Mouse (Mus musculus) hindbrain, embryonic 14.5 days (tissue): ENCODE results near the gene Olfr1242. TPM values are rescaled to one million over a fixed set of nuclear protein-coding genes. Genes with fewer than 3 reads are reported as not detected.

Experiments used
- ATAC-seq: fragments of 200-750 bp; cut with Nextera tagmentation; 2 replicates; pipeline ENCODE4 v1.8.0; 2017; ENCODE audit warnings: moderate number of reproducible peaks, mild to moderate bottlenecking, moderate TSS enrichment, moderate library complexity; ENCODE audit not compliant: low FRiP score
- DNase-seq: peaks from one replicate; pipeline ENCODE4 v3.0.0-alpha.2; 2015; ENCODE audit warnings: low spot score
- H3K27ac ChIP-seq: fragments of 300-500 bp; sonication (generic); 2 replicates; pipeline ENCODE4 v1.5.1; 2014; ENCODE audit warnings: mild to moderate bottlenecking, moderate library complexity
- H3K27me3 ChIP-seq: fragments of 300-500 bp; sonication (generic); 2 replicates; pipeline ENCODE4 v1.6.1; 2014; ENCODE audit warnings: mild to moderate bottlenecking, low read length, mixed read lengths; ENCODE audit not compliant: control insufficient read depth, insufficient read depth
- H3K36me3 ChIP-seq: fragments of 300-500 bp; sonication (generic); replicated peaks from 2 replicates; pipeline ENCODE4 v1.6.1; 2014; ENCODE audit not compliant: control insufficient read depth, insufficient read depth
- H3K4me1 ChIP-seq: fragments of 300-500 bp; sonication (generic); replicated peaks from 2 replicates; pipeline ENCODE4 v1.6.1; 2014; ENCODE audit warnings: antibody characterized with exemption, low read length, mixed read lengths; ENCODE audit not compliant: control insufficient read depth, insufficient read depth
- H3K4me2 ChIP-seq: fragments of 300-500 bp; sonication (generic); replicated peaks from 2 replicates; pipeline ENCODE4 v1.6.1; 2014; ENCODE audit warnings: mild to moderate bottlenecking, moderate library complexity
- H3K4me3 ChIP-seq: fragments of 300-500 bp; sonication (generic); replicated peaks from 2 replicates; pipeline ENCODE4 v1.5.1; 2014; ENCODE audit warnings: mild to moderate bottlenecking, low read length
- H3K9ac ChIP-seq: fragments of 300-500 bp; sonication (generic); 2 replicates; pipeline ENCODE4 v1.6.1; 2014
- H3K9me3 ChIP-seq: fragments of 300-500 bp; sonication (generic); 2 replicates; pipeline ENCODE4 v1.6.1; 2016; ENCODE audit warnings: low read length; ENCODE audit not compliant: control insufficient read depth
- WGBS: fragments of 180-500 bp; shearing (Covaris S2); extraction: QIAGEN DNeasy Blood & Tissue Kit; methylation state at CpG from one replicate; pipeline ENCODE4 v1.1.7; 2014; 5-methylcytosine and 5-hydroxymethylcytosine counted together
- polyA plus RNA-seq: library from polyadenylated mRNA; unstranded; fragments of >200 nt; fragmentation: Nextera tagmentation; extraction: Ambion mirVana; gene quantifications from 2 replicates; pipeline ENCODE4 v1.2.1, GENCODE M21; 2014

The Olfr1242 gene
- polyA plus RNA-seq = not detected in 2 replicates

DNA sequence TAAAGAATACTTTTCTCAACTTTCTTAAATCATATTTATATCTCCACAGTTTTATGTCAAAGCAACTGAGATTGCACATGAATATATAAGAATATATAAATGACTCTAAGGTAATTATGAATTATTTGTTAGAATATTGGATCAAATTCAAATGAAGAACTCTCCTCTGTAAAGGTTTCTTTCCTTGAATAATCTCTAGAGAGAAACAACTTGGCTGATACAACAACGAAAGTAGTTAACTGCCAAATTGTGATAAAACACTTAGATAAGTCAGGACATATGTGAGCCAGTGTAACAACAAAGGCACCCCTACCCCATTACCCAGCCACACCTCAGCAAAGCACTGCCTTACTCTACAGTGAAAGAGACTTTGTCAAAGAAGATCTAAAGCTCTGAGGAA, at the start of gene Olfr1242:
TSS of gene Olfr1242 (minus strand) at position 101 of the 400 bp plus-strand sequence.
- Histone ChIP-seq H3K4me1 (no peaks in the 10 kb centered on the region), H3K9me3 (no peaks in the 10 kb centered on the region), H3K9ac (no peak within 1 kb of the TSS), H3K27me3 (no peaks in the 10 kb centered on the region), H3K27ac (no peak within 1 kb of the TSS), H3K4me3 (no peak within 1 kb of the TSS), H3K36me3 (no peaks in the 10 kb centered on the region), H3K4me2 (no peak within 1 kb of the TSS)
- ATAC-seq = no peak
- 84% methylated on average over 1 of the region's 1 CpGs for WGBS
- DNase-seq = no peak

DNA sequence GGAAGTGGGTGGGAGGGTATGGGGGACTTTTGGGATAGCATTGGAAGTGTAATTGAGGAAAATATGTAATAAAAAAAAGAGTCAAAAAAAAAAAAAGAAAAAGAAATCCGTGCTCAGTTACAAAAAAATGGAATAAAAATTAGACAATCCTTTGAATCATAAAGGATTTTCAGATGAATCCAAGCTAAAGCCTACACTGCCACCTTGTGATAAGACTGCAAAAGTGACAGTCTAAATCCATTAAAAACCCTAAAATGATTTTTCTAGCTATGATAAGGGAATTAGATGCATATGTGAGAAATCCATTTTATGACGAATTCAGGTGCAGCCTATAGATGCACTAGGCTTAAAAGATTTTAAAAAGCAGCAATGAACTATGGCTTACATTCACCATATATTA, 46.4 kb upstream of the Olfr1242 start:
- Histone ChIP-seq H3K4me1 (no peaks in the 10 kb centered on the region), H3K27ac (no peak overlapping the region), H3K9me3 (no peaks in the 10 kb centered on the region), H3K36me3 (no peaks in the 10 kb centered on the region), H3K4me2 (no peak overlapping the region), H3K27me3 (no peaks in the 10 kb centered on the region), H3K4me3 (no peak overlapping the region), H3K9ac (no peak overlapping the region)
- ATAC-seq (no peak), DNase-seq (peak; percentile 72)
- WGBS = 54% methylated on average over 2 of the region's 2 CpGs

DNA sequence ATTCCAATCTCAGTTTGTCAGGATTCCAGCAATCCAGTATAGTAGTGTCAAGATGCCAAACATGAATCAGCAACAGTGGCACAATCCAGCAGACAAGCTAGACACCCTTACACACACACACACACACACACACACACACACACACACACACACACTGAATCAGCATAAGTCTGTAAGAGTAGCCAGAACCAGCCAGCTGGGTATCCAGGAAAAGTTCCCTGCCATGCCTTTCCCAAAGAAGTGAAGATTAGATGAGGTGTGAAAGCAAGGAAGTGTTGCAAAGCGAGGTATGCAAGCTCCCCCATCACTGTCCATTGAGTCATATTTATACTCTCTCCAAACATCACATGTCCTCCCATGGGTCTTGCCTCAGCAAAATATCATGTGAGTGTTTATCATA, 41.8 kb upstream of the Olfr1242 start:
- Histone ChIP-seq H3K9me3 (no peaks in the 10 kb centered on the region), H3K27me3 (no peaks in the 10 kb centered on the region), H3K4me1 (no peaks in the 10 kb centered on the region), H3K4me2 (no peak overlapping the region), H3K9ac (no peak overlapping the region), H3K4me3 (no peak overlapping the region), H3K27ac (no peak overlapping the region), H3K36me3 (no peaks in the 10 kb centered on the region)
- no peak for ATAC-seq
- WGBS = 78% methylated on average over 1 of the region's 1 CpGs
- no peak for DNase-seq

DNA sequence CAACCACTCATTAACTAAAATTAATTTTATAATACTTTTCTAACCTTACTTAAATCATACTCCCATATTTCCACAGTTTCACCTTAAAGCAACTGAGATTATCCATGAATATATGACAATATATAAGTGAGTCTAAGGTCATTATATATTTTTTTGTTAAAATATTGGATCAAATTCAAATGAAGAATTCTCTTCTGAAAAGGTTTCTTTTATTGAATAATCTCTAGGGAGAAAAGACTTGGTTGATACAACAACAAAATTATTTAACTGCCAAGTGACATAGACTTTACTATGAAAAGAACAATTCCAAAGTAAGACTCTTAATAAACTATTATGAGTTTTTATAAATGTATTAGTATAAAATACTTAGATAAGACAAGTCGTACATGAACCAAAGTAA, 33.3 kb upstream of the Olfr1242 start, which contains the start of gene Olfr1243:
TSS of gene Olfr1243 (minus strand) at position 101 of the 400 bp plus-strand sequence.
- no peak within 1 kb of the TSS for H3K9ac ChIP-seq
- no peaks in the 10 kb centered on the region for H3K9me3 ChIP-seq
- H3K36me3 ChIP-seq = no peaks in the 10 kb centered on the region
- H3K4me1 ChIP-seq = no peaks in the 10 kb centered on the region
- no peaks in the 10 kb centered on the region for H3K27me3 ChIP-seq
- ATAC-seq = no peak
- 94% methylated on average over 1 of the region's 1 CpGs for WGBS
- no peak within 1 kb of the TSS for H3K27ac ChIP-seq
- DNase-seq = no peak
- H3K4me3 ChIP-seq = no peak within 1 kb of the TSS
- no peak within 1 kb of the TSS for H3K4me2 ChIP-seq

DNA sequence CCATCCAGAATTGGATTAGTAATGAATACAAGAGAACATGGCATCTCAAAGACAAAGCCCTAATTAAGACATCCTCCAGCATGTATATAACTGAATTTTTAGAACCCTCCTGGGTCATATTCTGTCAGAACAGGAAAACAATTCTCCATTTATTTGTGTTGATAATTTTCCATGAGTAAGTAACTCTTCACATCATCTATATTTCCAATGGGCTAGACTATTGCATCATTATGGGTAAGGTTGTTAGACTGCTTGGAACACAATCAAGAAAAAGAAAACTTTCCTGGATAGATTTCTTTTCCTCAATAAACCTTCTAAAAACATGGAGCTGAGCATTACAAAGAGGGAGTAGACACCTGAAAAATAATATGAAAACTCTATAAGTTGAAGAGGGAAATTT, 11.1 kb downstream of the Olfr1242 start, which contains the start of gene Olfr1241:
TSS of gene Olfr1241 (minus strand) at position 101 of the 400 bp plus-strand sequence.
- Histone ChIP-seq H3K4me2 (no peak within 1 kb of the TSS), H3K27ac (no peak within 1 kb of the TSS), H3K4me3 (no peak within 1 kb of the TSS), H3K36me3 (no peaks in the 10 kb centered on the region), H3K9me3 (no peaks in the 10 kb centered on the region), H3K4me1 (no peaks in the 10 kb centered on the region), H3K27me3 (no peaks in the 10 kb centered on the region), H3K9ac (no peak within 1 kb of the TSS)
- DNase-seq = no peak
- no peak for ATAC-seq

DNA sequence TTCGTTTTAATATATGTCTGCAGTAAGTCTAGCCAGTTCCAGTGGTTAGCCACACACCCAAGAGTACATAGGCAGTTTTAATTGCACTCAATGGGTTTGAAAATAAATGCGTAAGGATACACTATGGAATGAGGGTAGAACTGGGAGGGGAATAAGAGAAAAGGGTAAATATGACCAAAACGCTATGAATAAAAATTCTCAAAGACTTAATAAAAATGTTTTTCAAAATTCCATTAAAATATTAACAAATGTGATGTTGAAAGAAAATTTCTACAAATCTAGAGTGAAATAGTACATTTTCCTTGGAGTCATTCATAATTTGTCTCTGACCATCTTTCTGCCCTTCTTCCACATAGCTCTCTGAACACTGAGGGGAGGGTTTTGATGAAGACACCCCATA, 55.2 kb downstream of the Olfr1242 start, which contains the start of gene Olfr1240:
TSS of gene Olfr1240 (minus strand) at position 101 of the 400 bp plus-strand sequence.
- H3K4me3 ChIP-seq = no peak within 1 kb of the TSS
- H3K4me2 ChIP-seq = no peak within 1 kb of the TSS
- H3K36me3 ChIP-seq = no peaks in the 10 kb centered on the region
- DNase-seq = no peak
- H3K27ac ChIP-seq = no peak within 1 kb of the TSS
- H3K9me3 ChIP-seq = no peaks in the 10 kb centered on the region
- H3K4me1 ChIP-seq = no peaks in the 10 kb centered on the region
- 92% methylated on average over 3 of the region's 3 CpGs for WGBS
- no peaks in the 10 kb centered on the region for H3K27me3 ChIP-seq
- no peak for ATAC-seq
- no peak within 1 kb of the TSS for H3K9ac ChIP-seq

Other genes starting within 250 kb of the Olfr1242 start
- not detected in 2 replicates for gene Olfr1228, start 244.3 kb downstream of the Olfr1242 start, polyA plus RNA-seq
- gene Olfr1229, start 210.3 kb downstream of the Olfr1242 start, polyA plus RNA-seq = not detected in 2 replicates
- gene Olfr1230, start 201.1 kb downstream of the Olfr1242 start, polyA plus RNA-seq = not detected in 2 replicates
- gene Olfr1231, start 191.3 kb downstream of the Olfr1242 start, polyA plus RNA-seq = not detected in 2 replicates
- gene Olfr1232, start 168.7 kb downstream of the Olfr1242 start, polyA plus RNA-seq = not detected in 2 replicates
- gene Olfr1233, start 155.9 kb downstream of the Olfr1242 start, polyA plus RNA-seq = not detected in 2 replicates
- not detected in 2 replicates for gene Olfr1234, start 133.5 kb downstream of the Olfr1242 start, polyA plus RNA-seq
- gene Olfr1238, start 88.7 kb downstream of the Olfr1242 start, polyA plus RNA-seq = not detected in 2 replicates
- not detected in 2 replicates for gene Olfr1239, start 77.9 kb downstream of the Olfr1242 start, polyA plus RNA-seq
- not detected in 2 replicates for gene Olfr1240, start 55.3 kb downstream of the Olfr1242 start, polyA plus RNA-seq
- not detected in 2 replicates for gene Olfr1241, start 11.2 kb downstream of the Olfr1242 start, polyA plus RNA-seq
- gene Olfr1243, start 33.2 kb upstream of the Olfr1242 start, polyA plus RNA-seq = not detected in 2 replicates
- not detected in 2 replicates for gene Olfr1245, start 80.1 kb upstream of the Olfr1242 start, polyA plus RNA-seq
- gene Olfr1246, start 94.8 kb upstream of the Olfr1242 start, polyA plus RNA-seq = not detected in 2 replicates
- gene Olfr1247, start 115.8 kb upstream of the Olfr1242 start, polyA plus RNA-seq = 0.04 TPM in 1 of 2 replicates, not detected in the other
- gene Olfr1248, start 119.9 kb upstream of the Olfr1242 start, polyA plus RNA-seq = not detected in 2 replicates
- gene Olfr1249, start 136.6 kb upstream of the Olfr1242 start, polyA plus RNA-seq = not detected in 2 replicates
- gene Olfr1250, start 163.1 kb upstream of the Olfr1242 start, polyA plus RNA-seq = not detected in 2 replicates
- gene Olfr1251, start 173.6 kb upstream of the Olfr1242 start, polyA plus RNA-seq = not detected in 2 replicates
- not detected in 2 replicates for gene Olfr1252, start 226.7 kb upstream of the Olfr1242 start, polyA plus RNA-seq